Mouse (Mus musculus) monocyte, adult 2 months (primary cell): ENCODE results near the gene Rad51b.

ENCODE experiments used
- DNase-seq, 2 experiments: peaks; one replicate each; pipeline ENCODE4 v3.0.0; 2022; ENCODE audit warnings: low spot score in 2 of 2, low read depth in 1 of 2

Gene Rad51b

DNA sequence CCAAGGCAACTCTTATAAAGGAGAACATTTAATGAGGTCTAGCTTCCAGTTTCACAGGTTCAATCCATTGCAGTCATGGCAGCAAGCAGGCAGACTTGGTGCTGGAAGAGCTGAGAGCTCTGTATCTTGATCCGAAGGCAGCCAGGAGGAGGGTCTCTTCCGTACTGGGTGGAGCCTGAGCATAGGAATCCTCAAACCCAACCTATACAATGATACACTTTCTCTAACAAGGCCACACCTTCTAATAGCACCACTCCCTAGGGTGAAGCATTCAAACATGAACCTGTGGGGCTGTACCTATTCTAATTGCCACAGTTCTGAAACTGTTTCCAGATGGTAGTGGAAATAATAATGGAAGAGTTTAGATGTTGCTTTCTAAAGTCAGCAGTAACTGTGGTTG, 33.5 kb downstream of the Rad51b start:
- DNase-seq: no peak

DNA sequence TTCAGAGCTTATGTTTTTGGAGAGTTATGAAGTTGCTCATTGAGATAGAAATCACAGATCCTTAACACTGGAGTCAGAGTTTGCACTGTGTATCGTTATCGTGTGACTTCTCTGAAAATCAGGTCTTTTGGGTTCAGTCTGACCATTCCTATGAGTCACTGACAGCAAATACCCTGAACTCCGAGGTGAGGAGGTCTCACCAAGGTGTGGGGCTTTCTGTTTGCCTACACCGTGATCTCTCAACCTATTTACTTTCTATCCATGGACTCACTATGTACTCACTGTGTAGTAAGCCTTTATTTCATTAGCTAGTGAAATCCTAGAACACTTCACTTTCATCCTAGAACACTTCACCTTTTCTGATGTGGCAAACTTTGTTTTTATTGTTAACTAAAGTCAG, 34.6 kb downstream of the Rad51b start:
- DNase-seq: no peak

DNA sequence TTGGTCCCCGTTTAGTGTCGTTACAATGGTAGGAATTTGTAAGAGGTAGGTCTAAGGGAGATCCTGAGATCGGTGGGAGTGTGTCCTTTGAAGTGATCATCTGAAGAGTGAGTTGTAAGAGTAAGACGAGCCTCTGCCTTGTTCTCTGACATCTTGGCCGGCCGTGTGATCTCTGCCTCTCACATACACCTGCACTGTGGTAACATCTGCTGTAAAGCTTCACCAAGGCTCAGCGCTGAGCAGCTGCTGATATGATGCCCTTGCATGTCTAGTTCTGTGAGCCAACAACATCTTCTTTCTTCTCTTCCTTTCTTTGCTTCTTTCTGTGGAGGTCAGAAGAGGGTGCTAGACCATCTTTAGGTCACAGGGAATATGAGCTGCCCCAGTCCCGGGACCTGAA, 41.7 kb downstream of the Rad51b start:
- DNase-seq: no peak

DNA sequence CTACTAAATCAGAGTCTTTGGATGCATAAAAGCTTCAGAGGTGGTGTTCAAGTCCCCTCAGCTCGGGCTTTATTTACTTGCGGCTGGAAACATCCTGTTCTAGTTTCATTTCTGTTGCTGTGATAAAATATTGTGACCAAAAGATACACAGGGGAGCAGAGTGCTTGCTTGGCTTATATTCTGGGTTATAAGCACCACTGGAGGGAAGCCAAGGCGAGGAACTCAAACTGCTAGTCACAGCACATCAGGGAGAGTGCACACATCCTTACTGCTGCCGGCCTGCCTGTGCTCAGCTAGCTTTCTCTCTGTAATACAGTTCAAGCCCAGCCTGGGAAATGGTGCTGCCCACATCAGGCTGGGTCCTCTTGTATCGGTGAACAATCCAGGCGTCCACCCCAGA, 43.4 kb downstream of the Rad51b start:
- no peak for DNase-seq

DNA sequence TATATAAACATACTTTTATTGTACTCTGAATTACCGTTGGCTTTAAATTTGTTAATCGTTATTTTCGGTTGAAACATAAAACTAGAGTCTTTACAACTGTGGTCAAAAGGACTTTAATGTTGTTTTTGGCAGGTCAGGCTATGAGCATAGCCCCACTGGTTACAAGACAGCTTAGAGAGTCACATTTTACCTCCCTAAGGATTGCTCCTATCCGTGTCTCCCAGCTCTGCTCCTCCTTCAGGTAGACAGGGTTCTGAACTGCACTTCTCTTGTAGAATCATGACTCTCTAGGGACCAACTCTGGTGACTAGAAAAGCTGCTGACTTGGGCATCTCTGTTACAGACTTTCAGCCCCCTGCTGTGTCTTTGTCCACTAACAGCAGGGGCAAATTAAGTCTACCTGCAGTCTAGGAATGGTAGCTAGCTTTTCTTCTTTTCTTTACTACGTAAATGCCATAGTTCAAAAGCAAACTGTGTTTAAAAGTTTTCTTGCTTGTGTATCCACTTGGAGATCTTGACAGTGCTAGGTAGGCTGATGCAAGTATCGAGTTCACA, 44.3 kb downstream of the Rad51b start:
- DNase-seq: no peak

DNA sequence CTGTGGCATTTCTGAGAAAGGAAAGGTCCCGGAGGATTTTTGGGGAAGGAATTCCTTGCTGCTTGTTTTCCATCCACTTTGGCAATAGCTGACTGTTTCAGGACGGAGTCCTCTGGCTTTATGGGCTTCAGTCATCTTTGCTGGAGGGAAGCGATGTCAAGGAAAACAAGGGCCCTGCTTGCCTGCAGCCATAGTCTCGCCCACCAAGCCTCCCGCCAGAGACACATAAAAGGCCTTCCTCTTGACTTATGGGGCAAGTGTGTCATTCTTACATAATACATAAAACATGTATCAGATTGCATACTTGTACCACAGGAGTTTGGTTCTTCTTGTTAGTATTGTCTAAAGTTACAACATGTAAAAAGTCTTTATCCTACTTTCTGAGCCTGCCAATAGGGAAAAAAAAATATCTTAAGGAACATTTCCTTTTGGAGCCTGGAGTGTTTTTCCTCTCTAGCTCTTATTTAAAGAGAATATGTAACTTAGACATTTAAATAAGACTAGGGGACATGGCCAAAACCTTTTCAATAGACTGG, 49.2 kb downstream of the Rad51b start:
- no peak for DNase-seq

DNA sequence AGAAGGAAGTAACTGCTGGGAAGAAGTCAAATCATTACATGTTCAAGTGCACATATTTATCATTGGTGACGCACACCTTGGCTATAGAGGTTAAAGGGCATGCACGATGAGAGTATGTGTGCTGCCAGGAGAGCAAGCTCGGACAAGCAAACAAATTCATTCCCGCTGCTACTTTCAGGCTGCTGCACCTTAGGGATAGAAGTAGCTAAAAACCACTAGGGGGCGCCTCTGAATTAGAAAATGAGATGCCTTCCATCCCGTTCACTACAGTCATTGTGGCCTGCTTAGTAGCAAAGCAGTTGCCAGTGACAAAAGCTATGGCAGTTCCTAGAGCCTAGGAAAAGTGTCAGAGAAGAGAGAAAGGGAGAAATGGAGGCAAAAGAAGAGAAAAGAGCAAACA, 50.6 kb downstream of the Rad51b start:
- peak in 1 of 2 experiments; percentile 21 for DNase-seq

DNA sequence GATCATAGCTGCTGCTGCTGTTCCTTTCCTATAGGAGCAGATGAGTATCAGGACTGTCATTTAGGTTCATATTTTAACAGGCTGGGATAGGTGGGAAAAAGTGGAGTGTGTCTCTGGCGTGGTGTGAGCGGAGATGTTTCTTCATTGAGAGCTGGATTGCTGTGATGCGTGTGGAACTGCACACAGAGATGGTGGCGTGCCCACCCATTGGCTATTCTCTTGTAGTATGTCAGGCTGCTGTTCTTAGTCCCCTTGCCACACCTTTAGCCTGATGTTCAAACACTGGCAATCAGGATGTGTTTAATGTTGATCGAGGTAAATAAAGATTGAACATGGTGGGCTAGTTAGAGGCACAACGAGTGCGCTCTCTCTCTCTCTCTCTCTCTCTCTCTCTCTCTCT, 54.4 kb downstream of the Rad51b start:
- no peak for DNase-seq

DNA sequence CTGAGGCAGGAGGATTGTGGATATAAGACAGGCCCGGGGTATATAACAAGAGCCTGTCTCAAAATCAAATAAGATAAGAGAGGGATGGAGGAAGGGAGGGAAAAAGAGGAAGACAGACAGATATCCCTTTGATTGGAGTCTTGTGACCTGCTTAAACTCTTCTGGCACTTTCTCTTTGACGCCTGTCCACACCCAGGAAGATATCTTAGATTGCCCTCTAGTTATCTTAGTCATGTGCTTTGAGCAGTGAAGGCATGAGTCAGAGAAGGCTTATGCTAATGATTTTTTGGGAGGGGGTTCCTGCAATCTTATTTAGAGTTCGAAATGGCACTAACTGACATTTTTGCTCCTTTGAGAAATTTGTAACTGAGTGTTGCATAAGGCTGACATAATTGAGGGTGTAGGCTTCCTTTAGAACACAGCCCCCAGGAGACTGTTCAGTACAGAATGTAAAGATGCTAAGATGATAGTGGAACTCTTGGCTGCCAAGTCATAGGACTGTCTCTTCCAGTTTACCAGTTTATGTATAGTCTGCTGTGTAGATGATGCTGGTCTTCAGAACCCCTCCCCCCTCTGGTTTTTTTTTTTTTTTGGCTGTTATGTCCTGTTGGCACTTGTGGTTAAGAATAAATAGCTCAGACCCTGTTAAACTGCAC, 55.1 kb downstream of the Rad51b start:
- no peak for DNase-seq

DNA sequence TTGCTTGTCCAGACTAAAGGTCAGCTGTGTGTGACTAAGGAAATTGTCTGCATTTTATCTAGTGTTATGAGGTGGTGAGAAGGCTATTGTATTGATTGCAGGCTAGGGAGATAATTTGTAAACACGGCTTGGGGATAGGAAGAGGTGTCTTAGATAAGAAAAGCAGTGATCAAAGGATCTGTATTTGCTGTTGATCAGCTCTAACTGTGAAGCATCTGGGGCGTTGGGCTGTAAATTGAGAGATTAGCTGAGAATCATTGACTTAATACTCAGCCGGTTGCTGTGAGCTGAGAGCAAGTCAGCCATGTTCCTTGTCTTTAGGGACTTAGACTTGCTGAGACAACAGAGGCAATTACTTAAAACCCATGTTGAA, 55.6 kb downstream of the Rad51b start:
- no peak for DNase-seq

DNA sequence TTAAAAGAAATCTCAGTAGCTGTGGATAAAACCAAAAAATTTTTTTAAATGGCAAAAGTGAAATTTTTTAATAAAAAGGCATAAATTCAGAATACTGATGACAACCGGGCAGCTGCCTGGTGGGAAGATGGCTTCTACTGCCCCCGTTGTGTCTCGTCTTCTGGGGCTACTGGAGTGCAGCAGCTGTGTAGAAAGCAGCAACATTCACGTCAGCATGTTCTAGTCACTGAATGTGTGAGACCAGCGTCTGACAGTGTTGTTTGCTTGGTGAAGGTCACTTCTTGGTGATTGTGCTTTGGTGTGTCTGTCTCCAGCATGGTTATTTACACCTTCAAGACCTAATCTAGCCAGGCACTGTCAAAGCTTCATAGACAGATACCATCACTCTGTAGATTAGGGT, 56.3 kb downstream of the Rad51b start:
- no peak for DNase-seq

DNA sequence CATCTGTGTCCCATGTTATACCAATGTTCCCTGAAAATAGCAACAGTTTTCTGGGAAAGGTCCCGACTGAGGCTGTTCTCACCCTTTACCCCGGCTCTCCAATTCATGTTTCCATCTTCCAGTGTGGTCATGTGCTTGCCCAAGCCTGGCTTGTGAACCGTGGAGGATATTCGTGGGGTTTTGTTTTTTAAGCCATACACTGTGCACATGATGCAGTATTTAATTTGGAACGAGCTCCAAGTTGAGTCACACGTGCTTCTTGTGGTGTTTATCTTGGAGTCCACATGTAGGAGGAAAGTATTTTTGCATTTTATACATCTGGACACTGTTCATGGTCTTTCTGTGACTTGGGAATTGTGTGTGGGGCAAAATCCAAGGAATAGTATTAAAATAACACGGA, 57.5 kb downstream of the Rad51b start:
- no peak for DNase-seq

DNA sequence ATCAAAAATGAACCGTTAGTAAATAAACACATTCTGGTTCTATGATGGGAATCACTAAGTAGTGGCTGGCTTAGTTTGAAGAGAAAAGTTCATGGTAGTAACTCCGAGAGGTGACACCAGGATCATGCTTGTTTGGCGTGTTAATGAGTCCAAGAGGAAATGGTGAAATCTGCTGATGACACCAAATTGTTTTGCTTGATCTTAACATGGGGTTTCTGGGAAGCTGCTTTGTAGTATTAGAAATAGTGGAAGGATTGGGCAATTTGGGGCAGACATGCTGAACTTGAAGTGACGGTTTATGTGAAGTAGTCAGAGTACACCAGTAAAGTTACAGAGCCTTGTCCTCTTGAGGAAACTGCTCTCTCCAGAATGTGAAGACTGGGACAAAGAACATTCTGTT, 59.1 kb downstream of the Rad51b start:
- no peak for DNase-seq

DNA sequence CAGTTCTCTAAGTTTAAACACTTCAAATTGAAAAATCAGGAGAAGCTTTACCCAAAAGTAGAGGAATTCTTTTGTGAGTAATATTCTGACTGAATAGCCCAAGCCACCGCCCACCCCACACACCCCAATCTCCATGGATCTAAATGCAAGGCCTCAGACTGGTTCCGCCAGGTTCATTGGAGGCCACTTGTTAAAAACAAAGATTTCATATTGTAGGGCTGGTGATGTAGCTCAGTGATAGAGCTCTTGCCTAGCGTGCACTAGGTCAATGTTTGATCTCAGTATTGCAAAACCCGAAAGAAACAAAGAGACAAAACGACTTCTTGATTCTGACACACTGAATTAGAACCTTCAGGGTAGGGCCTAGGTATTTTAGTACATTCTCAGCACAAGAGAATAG, 60.5 kb downstream of the Rad51b start:
- DNase-seq: no peak

DNA sequence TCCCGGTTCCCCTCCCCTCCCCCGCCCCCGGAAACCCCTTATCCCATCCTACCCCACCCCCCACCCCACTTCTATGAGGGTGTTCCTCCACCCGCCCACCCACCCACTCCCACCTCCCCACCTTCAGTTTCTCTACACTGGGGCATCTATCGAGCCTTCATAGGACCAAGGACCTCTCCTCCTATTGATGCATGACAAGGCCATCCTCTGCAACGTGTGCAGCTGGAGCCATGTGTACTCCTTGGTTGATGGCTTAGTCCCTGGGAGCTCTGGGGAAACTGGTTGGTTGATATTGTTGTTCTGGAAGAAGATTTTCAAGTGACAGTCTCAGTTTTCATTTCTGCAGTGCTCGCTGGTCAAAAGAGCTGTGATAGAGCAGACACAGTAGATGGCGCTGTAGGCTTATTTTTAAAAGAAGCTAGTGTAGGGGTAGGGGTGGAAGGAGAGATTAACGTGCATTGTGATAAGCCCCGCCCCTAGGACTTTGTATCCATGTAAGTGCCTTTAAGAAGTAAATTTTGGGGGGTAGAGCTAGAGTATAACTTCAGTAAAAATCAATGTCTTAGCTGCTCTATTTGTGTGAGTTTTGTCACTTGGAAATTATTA, 61.6 kb downstream of the Rad51b start:
- DNase-seq: peak in 1 of 2 experiments; percentile 27

DNA sequence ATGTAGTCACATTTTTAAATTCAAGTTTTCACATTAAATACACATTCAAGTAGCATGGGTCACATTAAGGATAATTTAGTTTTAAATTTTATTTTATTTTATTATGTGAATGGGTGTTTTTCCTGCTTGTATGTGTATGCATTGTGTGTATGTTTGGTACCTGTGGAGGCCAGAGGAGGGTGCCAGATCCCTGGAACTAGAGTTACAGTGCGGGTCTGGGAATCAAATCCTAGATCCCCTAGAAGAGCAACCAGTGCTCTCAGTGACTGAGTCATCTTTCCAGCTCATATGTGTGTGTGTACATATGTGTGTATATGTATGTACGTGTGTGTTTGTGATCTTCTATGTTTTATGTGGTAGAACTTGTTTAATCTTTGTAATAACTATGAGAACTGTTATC, 62.3 kb downstream of the Rad51b start:
- no peak for DNase-seq

DNA sequence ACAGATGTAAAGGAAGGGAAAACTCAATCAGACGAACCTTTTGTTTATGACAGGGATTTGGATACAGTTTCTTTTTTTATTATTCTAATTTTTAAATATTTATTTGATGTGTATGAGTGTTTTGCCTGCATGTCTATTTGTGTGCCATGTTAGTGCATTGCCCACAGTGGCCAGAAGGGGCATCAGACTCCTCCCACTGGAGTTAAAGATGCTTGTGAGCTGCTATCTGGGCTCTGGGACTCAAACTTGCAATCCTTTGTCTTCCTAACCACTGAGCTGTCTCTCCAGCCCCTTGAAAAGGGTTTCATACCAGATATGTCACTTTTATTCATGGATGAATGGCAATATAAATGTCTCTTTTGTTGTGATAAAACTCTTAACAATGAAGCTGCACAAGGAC, 65.1 kb downstream of the Rad51b start:
- no peak for DNase-seq

DNA sequence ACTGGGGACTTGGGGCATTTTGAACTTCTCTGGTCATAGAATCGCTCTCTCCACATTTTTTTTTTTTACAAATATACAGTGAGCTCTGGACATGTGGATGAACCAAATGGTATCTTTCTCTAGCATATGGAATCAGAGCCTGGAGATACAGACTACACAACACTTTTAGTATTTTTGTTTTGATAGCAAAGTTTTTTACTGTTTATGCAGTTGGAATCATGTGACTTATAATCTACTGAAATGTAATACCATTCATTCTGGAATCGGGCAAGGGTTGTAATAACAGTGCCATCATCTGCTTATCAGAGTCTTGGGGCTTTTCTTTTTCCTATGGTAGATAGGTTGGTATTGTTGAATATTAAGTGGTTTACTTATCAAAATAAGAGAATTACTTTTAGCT, 67.2 kb downstream of the Rad51b start:
- DNase-seq: no peak

DNA sequence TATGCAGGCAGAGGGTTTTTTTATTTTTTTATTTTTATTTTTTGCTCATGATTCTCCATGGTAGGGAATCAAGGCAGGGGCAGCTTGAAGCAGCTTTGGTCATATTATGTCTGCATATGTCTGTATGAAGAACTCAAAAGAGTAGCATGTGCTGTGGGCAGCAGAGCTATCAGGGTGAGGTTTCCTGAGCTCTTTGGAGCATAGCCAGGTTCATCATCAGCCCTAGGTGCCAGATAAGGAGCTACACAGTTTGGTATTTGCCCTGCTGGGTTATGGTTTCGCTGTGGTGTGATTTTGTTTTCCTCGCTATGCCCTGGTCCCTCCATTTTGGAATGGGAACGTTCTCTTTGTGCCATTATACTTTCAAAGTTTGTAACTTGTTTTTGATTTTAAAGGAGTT, 71.7 kb downstream of the Rad51b start:
- DNase-seq: no peak

DNA sequence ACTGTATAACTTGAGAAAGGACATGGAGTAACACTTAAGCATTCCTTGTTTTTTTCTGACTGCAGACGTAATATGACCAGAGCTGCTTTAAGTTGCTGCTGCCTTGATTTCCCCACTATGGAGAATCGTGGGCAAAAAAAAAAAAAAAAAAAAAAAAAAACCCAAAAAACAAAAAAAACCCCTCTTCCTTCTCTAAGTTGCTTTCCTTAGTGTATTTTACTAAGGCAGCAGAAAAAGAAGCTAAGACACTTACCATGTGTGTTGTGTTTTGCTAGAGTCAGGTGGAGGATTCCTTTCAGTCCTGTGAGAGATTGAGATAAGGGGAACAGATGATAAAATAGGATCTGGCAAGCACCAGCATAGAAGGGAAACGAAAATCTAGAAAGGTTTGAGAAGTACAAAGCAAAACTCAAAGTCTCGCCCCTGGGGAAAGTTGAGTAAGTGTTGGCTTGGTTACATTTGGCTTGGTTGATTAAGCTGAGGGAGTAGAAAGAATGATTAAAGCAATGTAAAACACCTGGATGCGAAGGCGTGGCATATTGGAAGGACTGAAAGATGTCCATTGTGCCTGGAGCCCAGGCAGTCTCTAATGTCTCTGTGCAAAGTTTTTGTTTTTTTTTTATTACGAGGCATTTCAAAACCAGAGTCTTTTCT, 72.6 kb downstream of the Rad51b start:
- no peak for DNase-seq

DNA sequence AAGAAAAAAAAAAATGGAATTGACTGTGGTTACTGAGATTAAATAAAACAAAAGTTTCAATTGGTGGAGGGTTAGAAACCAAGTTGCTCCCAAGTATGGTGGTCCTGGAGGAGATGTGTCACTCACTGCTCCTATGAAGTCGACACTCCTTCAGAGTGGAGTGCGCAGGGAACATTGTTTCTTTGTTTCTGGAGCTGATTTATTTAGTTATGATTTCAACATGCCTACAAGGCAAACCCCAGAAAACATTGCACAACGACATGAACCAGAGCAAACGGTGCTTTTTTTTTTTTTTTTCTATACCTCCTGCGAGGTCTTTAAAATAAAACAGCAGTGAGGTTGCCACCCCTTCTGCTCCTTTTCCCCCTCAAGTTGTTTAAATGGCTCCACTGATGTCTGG, 75.6 kb downstream of the Rad51b start:
- no peak for DNase-seq

DNA sequence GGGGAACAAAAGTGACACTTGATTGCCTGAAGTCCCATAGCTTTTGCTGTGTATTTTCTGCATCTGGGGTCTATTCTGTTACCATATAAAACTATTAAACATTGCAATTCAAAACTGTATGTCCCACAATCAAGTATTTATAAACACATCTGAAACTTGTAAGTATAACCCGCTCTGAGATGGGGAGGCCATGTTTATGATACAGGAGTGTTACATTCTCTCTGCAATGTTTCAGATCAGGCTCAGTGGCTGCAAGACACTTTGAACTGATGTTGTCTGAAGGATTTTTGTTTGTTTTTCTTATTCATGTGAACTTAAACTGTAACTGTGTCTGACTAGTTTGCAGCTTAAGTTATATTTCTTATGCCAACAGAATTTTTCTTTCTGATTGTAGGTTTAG, 80.3 kb downstream of the Rad51b start:
- DNase-seq: no peak
